Mouse (Mus musculus): Measurements from ENCODE around the gene Olfr525. TPM values are rescaled to one million over a fixed set of nuclear protein-coding genes. Genes with fewer than 3 reads are reported as not detected.

The Olfr525 gene
- polyA plus RNA-seq (2012; rRNA removed), result 0.03 and 0.16 TPM in 2 replicates

GRCm38 (mm10) chr7:140320558-140320957 is at the start of gene Olfr525:
Olfr525 (plus strand) TSS chr7:140320858.
- Histone ChIP-seq H3K4me3 (ENCODE audit: control insufficient read depth, insufficient read depth, low read length) (no peak within 1 kb of the TSS), H3K36me3 (ENCODE audit: control insufficient read depth, insufficient read depth, low read length) (no peaks in the 10 kb centered on the region), H3K27ac (ENCODE audit: control insufficient read depth, insufficient read depth, low read length) (peak within 1 kb of the TSS; percentile 11; the same call in 1 of the 2 replicates), H3K4me1 (replicated peaks; ENCODE audit: control insufficient read depth, insufficient read depth, low read length) (peaks cover 22% of the 10 kb centered on the region), H3K27me3 (ENCODE audit: control insufficient read depth, insufficient read depth, low read length) (no peaks in the 10 kb centered on the region)
- 74% methylated on average over 1 of the region's 1 CpGs for WGBS
- TF ChIP-seq POLR2A (IDR thresholded peaks at IDR 0.05; ENCODE audit: control insufficient read depth, extremely low read depth, insufficient read depth, low read length, poor library complexity) (no peak), CTCF (IDR thresholded peaks at IDR 0.05; ENCODE audit: borderline replicate concordance, control insufficient read depth, extremely low read depth, insufficient read depth, low read length, poor library complexity) (no peak)
- DNase-seq, result no peak

DNA sequence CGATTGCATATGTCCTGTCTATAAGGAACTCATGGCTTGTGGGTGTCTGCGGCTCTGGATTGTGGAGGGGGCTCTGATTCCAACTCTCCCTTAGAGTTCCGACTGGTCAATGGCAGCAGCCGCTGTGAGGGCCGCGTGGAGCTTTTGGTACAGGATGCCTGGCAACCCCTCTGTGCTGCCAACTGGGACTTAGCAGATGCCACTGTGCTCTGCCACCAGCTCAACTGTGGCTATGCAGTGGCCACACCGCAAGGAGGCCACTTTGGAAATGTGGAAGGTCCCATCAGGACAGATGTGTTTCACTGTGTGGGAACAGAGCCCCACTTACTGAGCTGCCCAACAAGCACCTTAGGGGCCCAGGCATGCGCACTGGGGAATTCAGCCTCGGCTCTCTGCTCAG is 24.9 kb upstream of the Olfr525 start:
- TF ChIP-seq CTCF (IDR thresholded peaks at IDR 0.05; ENCODE audit: borderline replicate concordance, control insufficient read depth, extremely low read depth, insufficient read depth, low read length, poor library complexity) (no peak), POLR2A (IDR thresholded peaks at IDR 0.05; ENCODE audit: control insufficient read depth, extremely low read depth, insufficient read depth, low read length, poor library complexity) (no peak)
- no peak for DNase-seq
- Histone ChIP-seq H3K4me1 (replicated peaks; ENCODE audit: control insufficient read depth, insufficient read depth, low read length) (no peaks in the 10 kb centered on the region), H3K4me3 (ENCODE audit: control insufficient read depth, insufficient read depth, low read length) (no peak overlapping the region), H3K36me3 (ENCODE audit: control insufficient read depth, insufficient read depth, low read length) (no peaks in the 10 kb centered on the region), H3K27ac (ENCODE audit: control insufficient read depth, insufficient read depth, low read length) (no peak overlapping the region), H3K27me3 (ENCODE audit: control insufficient read depth, insufficient read depth, low read length) (no peaks in the 10 kb centered on the region)
- WGBS, result 94% methylated on average over 9 of the region's 9 CpGs

DNA sequence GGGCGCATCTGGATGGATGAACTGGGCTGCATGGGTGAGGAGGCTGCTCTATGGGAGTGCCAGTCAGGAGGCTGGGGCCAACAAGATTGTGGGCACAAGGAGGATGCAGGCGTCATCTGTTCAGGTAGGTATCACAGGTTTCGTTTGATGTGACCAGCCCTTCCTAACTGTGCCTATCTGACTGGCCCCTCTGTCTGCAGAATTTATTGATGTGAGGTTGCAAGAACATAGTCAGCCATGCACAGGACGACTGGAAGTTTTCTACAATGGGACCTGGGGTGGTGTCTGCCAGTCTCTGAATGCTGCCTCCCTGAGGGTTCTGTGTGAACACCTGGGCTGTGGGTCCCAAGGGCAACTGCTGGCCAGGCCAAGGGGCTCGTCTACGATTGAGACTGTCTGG is 23.8 kb upstream of the Olfr525 start:
- H3K27me3 ChIP-seq (ENCODE audit: control insufficient read depth, insufficient read depth, low read length), result no peaks in the 10 kb centered on the region
- H3K4me1 ChIP-seq (replicated peaks; ENCODE audit: control insufficient read depth, insufficient read depth, low read length), result no peaks in the 10 kb centered on the region
- DNase-seq, result no peak
- TF ChIP-seq CTCF (IDR thresholded peaks at IDR 0.05; ENCODE audit: borderline replicate concordance, control insufficient read depth, extremely low read depth, insufficient read depth, low read length, poor library complexity), result no peak
- no peak for TF ChIP-seq POLR2A (IDR thresholded peaks at IDR 0.05; ENCODE audit: control insufficient read depth, extremely low read depth, insufficient read depth, low read length, poor library complexity)
- H3K4me3 ChIP-seq (ENCODE audit: control insufficient read depth, insufficient read depth, low read length), result no peak overlapping the region
- 89% methylated on average over 6 of the region's 6 CpGs for WGBS
- no peak overlapping the region for H3K27ac ChIP-seq (ENCODE audit: control insufficient read depth, insufficient read depth, low read length)
- H3K36me3 ChIP-seq (ENCODE audit: control insufficient read depth, insufficient read depth, low read length), result no peaks in the 10 kb centered on the region

GRCm38 (mm10) chr7:140299416-140299815 is 21.2 kb upstream of the Olfr525 start:
- TF ChIP-seq CTCF (IDR thresholded peaks at IDR 0.05; ENCODE audit: borderline replicate concordance, control insufficient read depth, extremely low read depth, insufficient read depth, low read length, poor library complexity) (no peak), POLR2A (IDR thresholded peaks at IDR 0.05; ENCODE audit: control insufficient read depth, extremely low read depth, insufficient read depth, low read length, poor library complexity) (no peak)

GRCm38 (mm10) chr7:140319861-140320385 is 735 bp upstream of the Olfr525 start:
- TF ChIP-seq CTCF (IDR thresholded peaks at IDR 0.05; ENCODE audit: borderline replicate concordance, control insufficient read depth, extremely low read depth, insufficient read depth, low read length, poor library complexity) (no peak), POLR2A (IDR thresholded peaks at IDR 0.05; ENCODE audit: control insufficient read depth, extremely low read depth, insufficient read depth, low read length, poor library complexity) (no peak)
- Histone ChIP-seq H3K4me1 (replicated peaks; ENCODE audit: control insufficient read depth, insufficient read depth, low read length) (peaks cover 22% of the 10 kb centered on the region), H3K36me3 (ENCODE audit: control insufficient read depth, insufficient read depth, low read length) (no peaks in the 10 kb centered on the region), H3K27me3 (ENCODE audit: control insufficient read depth, insufficient read depth, low read length) (no peaks in the 10 kb centered on the region), H3K27ac (ENCODE audit: control insufficient read depth, insufficient read depth, low read length) (no peak overlapping the region), H3K4me3 (ENCODE audit: control insufficient read depth, insufficient read depth, low read length) (no peak overlapping the region)
- 95% methylated on average over 3 of the region's 3 CpGs for WGBS
- no peak for DNase-seq

More at GRCm38 (mm10) chr7:140299416-140299815, 21.2 kb upstream of the Olfr525 start:
- Histone ChIP-seq H3K36me3 (ENCODE audit: control insufficient read depth, insufficient read depth, low read length) (no peaks in the 10 kb centered on the region), H3K27me3 (ENCODE audit: control insufficient read depth, insufficient read depth, low read length) (no peaks in the 10 kb centered on the region), H3K4me1 (replicated peaks; ENCODE audit: control insufficient read depth, insufficient read depth, low read length) (no peaks in the 10 kb centered on the region), H3K27ac (ENCODE audit: control insufficient read depth, insufficient read depth, low read length) (no peak overlapping the region), H3K4me3 (ENCODE audit: control insufficient read depth, insufficient read depth, low read length) (no peak overlapping the region)
- no peak for DNase-seq
- 94% methylated on average over 3 of the region's 3 CpGs for WGBS

DNA sequence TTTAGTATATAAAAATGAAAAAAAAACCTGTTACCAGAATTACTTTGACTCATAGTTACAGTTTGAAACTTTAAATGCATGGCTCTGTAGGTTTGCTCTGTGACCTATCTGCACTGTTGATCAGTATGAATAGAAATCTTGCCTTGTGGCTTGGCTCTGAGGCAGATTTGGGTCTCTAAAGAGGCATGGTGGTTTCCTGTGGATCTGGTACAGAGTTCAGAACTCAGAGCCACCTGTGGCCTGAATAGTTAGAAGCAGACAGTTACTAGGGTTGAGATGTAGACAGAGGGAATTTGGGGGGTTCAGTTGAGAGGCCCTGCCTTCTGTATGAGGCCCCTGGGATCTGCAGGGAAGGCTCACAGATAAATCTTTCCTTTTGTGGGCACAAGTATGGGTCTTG is 477 bp downstream of the Olfr525 start:
- no peaks in the 10 kb centered on the region for H3K27me3 ChIP-seq (ENCODE audit: control insufficient read depth, insufficient read depth, low read length)
- H3K27ac ChIP-seq (ENCODE audit: control insufficient read depth, insufficient read depth, low read length), result no peak overlapping the region
- H3K36me3 ChIP-seq (ENCODE audit: control insufficient read depth, insufficient read depth, low read length), result no peaks in the 10 kb centered on the region
- peaks cover 22% of the 10 kb centered on the region for H3K4me1 ChIP-seq (replicated peaks; ENCODE audit: control insufficient read depth, insufficient read depth, low read length)
- TF ChIP-seq POLR2A (IDR thresholded peaks at IDR 0.05; ENCODE audit: control insufficient read depth, extremely low read depth, insufficient read depth, low read length, poor library complexity), result no peak
- peak; percentile 27 for DNase-seq
- H3K4me3 ChIP-seq (ENCODE audit: control insufficient read depth, insufficient read depth, low read length), result no peak overlapping the region

DNA sequence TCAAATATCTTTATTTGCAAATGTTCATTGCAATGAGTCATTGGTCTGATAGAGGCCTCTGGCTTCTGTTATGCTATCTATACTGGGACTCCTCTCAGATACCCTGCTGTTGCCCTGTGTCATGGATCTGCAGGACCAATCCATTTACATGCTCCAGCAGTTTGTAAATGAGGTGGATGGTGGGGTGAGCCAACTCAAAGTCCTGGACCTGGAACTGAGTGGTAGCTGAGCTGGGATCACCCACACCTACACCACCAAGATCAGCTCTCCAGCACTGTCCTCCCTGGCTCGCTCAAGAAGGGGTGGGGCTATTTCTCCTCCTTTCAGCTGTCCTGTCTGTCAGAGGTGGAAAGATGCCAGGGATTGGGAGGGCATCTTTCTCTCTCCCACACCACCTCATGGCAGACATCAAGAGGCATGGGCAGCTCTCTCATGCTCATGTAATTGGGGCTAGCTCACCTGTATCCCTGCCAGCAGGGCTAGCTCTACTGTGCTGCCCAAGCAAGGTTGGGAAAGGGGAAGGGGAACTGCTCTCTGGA is 9.2 kb downstream of the Olfr525 start:
- H3K27me3 ChIP-seq (ENCODE audit: control insufficient read depth, insufficient read depth, low read length), result no peaks in the 10 kb centered on the region
- DNase-seq, result no peak
- H3K36me3 ChIP-seq (ENCODE audit: control insufficient read depth, insufficient read depth, low read length), result no peaks in the 10 kb centered on the region
- H3K27ac ChIP-seq (ENCODE audit: control insufficient read depth, insufficient read depth, low read length), result no peak overlapping the region
- no peak overlapping the region for H3K4me3 ChIP-seq (ENCODE audit: control insufficient read depth, insufficient read depth, low read length)
- WGBS, result 82% methylated on average over 1 of the region's 1 CpGs
- H3K4me1 ChIP-seq (replicated peaks; ENCODE audit: control insufficient read depth, insufficient read depth, low read length), result no peaks in the 10 kb centered on the region
- no peak for TF ChIP-seq POLR2A (IDR thresholded peaks at IDR 0.05; ENCODE audit: control insufficient read depth, extremely low read depth, insufficient read depth, low read length, poor library complexity)
- no peak for TF ChIP-seq CTCF (IDR thresholded peaks at IDR 0.05; ENCODE audit: borderline replicate concordance, control insufficient read depth, extremely low read depth, insufficient read depth, low read length, poor library complexity)
